Comparison of ENCODE assay signal across 13 mouse cellular contexts in genomic region chr13:46642318-46642717, GRCm38 (mm10). TPM values are rescaled to one million over a fixed set of nuclear protein-coding genes. Genes with fewer than 3 reads are reported as not detected.
DNase-seq lines count a peak whose midpoint lies in the region; ATAC-seq and TF ChIP-seq lines count a peak whose summit lies in the region.
"Had no signal": no experiment of that assay in that cellular context is flagged by ENCODE, and none has a peak within 500 bp of the region (broad histone marks: within the 10 kb centered on the region; RNA-seq: fewer than 3 reads in every experiment).

No protein-coding gene starts in this region.

- H3K9ac ChIP-seq in liver, adult 2 months (ENCODE audit: low read depth, low read length): no peak overlapping the region
- H3K9ac ChIP-seq in liver, embryonic 12.5 days: no peak overlapping the region
- no peak overlapping the region for H3K9ac ChIP-seq in stomach, postnatal 0 days (ENCODE audit: low read length)
- H3K9ac ChIP-seq: hindbrain, embryonic 15.5 days had no signal

- no peaks in the 10 kb centered on the region for H3K4me1 ChIP-seq in cerebellum, adult 2 months (ENCODE audit: control insufficient read depth, insufficient read depth, low read length)
- no peaks in the 10 kb centered on the region for H3K4me1 ChIP-seq in liver, adult 2 months (ENCODE audit: control insufficient read depth, insufficient read depth, low read length)
- no peaks in the 10 kb centered on the region for H3K4me1 ChIP-seq in liver, embryonic 12.5 days
- H3K4me1 ChIP-seq in stomach, postnatal 0 days (replicated peaks; ENCODE audit: control insufficient read depth, insufficient read depth): no peaks in the 10 kb centered on the region
- H3K4me1 ChIP-seq: heart, embryonic 10.5 days; hindbrain, embryonic 15.5 days had no signal

- no peak for TF ChIP-seq POLR2A in cerebellum, adult 2 months (IDR thresholded peaks at IDR 0.05; ENCODE audit: borderline replicate concordance, insufficient read depth, low read length)
- TF ChIP-seq POLR2A in liver, adult 2 months (IDR thresholded peaks at IDR 0.05; ENCODE audit: extremely low read depth, insufficient read depth, low read length): no peak

- H3K79me2 ChIP-seq in liver, adult 2 months (ENCODE audit: control insufficient read depth, insufficient read depth, low read length): no peaks in the 10 kb centered on the region

- DNase-seq in cerebellum, adult 2 months: no peak
- no peak for DNase-seq in liver, adult 2 months (ENCODE audit: extremely low read depth, low read depth, low spot score)
- DNase-seq in WW6 (ENCODE audit: low read depth, low spot score): peak; percentile 20
- no peak for DNase-seq in stomach, postnatal 0 days (ENCODE audit: low spot score)
- DNase-seq in gastrocnemius, postnatal 10 days: no peak
- DNase-seq in right cerebral cortex, postnatal 36 days (ENCODE audit: low spot score in 2 of 2): no peak
- DNase-seq: cerebellum, adult 9-10 months; lung, postnatal 10 days had no signal

- no peak for ATAC-seq in cerebellum, adult (ENCODE audit: insufficient number of reproducible peaks, low FRiP score, low TSS enrichment)
- ATAC-seq in liver, embryonic 12.5 days: no peak
- ATAC-seq in stomach, postnatal 0 days (ENCODE audit: low FRiP score, low TSS enrichment): no peak

- TF ChIP-seq CTCF in cerebellum, adult 2 months (IDR thresholded peaks at IDR 0.05; ENCODE audit: borderline replicate concordance, insufficient read depth, low read depth, low read length): peak; percentile 46; the same call in 1 of the 2 replicates
- TF ChIP-seq CTCF in liver, adult 2 months (IDR thresholded peaks at IDR 0.05; ENCODE audit: low read depth, low read length): peak; percentile 71
- peak; percentile 54 for TF ChIP-seq CTCF in stomach, postnatal 0 days (IDR thresholded peaks at IDR 0.05; ENCODE audit: low read depth)

- H3K4me2 ChIP-seq in liver, embryonic 12.5 days: no peak overlapping the region
- no peak overlapping the region for H3K4me2 ChIP-seq in stomach, postnatal 0 days (replicated peaks; ENCODE audit: low read depth)
- H3K4me2 ChIP-seq: hindbrain, embryonic 15.5 days had no signal

- no peaks in the 10 kb centered on the region for H3K36me3 ChIP-seq in liver, adult 2 months (ENCODE audit: control insufficient read depth, insufficient read depth, low read length)
- no peaks in the 10 kb centered on the region for H3K36me3 ChIP-seq in liver, embryonic 12.5 days
- H3K36me3 ChIP-seq in stomach, postnatal 0 days (ENCODE audit: control insufficient read depth, insufficient read depth, low read length): no peaks in the 10 kb centered on the region

- H3K27me3 ChIP-seq in cerebellum, adult 2 months (ENCODE audit: control insufficient read depth, insufficient read depth, low read length): no peaks in the 10 kb centered on the region
- no peaks in the 10 kb centered on the region for H3K27me3 ChIP-seq in liver, adult 2 months (ENCODE audit: control insufficient read depth, insufficient read depth, low read length)
- no peaks in the 10 kb centered on the region for H3K27me3 ChIP-seq in liver, embryonic 12.5 days (replicated peaks)
- H3K27me3 ChIP-seq in stomach, postnatal 0 days (ENCODE audit: control insufficient read depth, insufficient read depth, low read length): no peaks in the 10 kb centered on the region
- H3K27me3 ChIP-seq: hindbrain, embryonic 15.5 days had no signal

- no peak overlapping the region for H3K27ac ChIP-seq in cerebellum, adult 2 months (ENCODE audit: insufficient read depth, low read length)
- H3K27ac ChIP-seq in liver, adult 2 months (replicated peaks; ENCODE audit: insufficient read depth, low read depth, low read length): no peak overlapping the region
- no peak overlapping the region for H3K27ac ChIP-seq in liver, embryonic 12.5 days
- H3K27ac ChIP-seq in stomach, postnatal 0 days (replicated peaks): no peak overlapping the region
- H3K27ac ChIP-seq: heart, embryonic 10.5 days; hindbrain, embryonic 15.5 days had no signal

- no peak overlapping the region for H3K4me3 ChIP-seq in cerebellum, adult 2 months (replicated peaks; ENCODE audit: insufficient read depth, low read depth, low read length)
- no peak overlapping the region for H3K4me3 ChIP-seq in liver, adult 2 months (ENCODE audit: insufficient read depth, low read depth, low read length)
- no peak overlapping the region for H3K4me3 ChIP-seq in liver, embryonic 12.5 days
- H3K4me3 ChIP-seq in stomach, postnatal 0 days (ENCODE audit: low read depth, low read length): no peak overlapping the region
- H3K4me3 ChIP-seq: heart, embryonic 10.5 days; hindbrain, embryonic 15.5 days; myocyte had no signal

- no peak for TF ChIP-seq EP300 in stomach, postnatal 0 days (optimal IDR thresholded peaks at IDR 0.05)

- 92% methylated on average over 4 of the region's 4 CpGs for WGBS in cerebellum, adult 2 months
- WGBS in liver, adult 2 months: 87% methylated on average over 4 of the region's 4 CpGs
- WGBS in liver, embryonic 12.5 days (ENCODE audit: insufficient replicate concordance): 69% methylated on average over 4 of the region's 4 CpGs
- 82% methylated on average over 4 of the region's 4 CpGs for WGBS in stomach, postnatal 0 days

- H3K9me3 ChIP-seq in liver, embryonic 12.5 days (replicated peaks): peaks cover 2% of the 10 kb centered on the region; the same call in 1 of the 2 replicates
- H3K9me3 ChIP-seq in stomach, postnatal 0 days (ENCODE audit: control insufficient read depth, low read length): peaks cover 5% of the 10 kb centered on the region; the same call in 1 of the 2 replicates
- H3K9me3 ChIP-seq: heart, embryonic 10.5 days had no signal

RNA-seq across cellular contexts. Expression of gene Fam8a1, which starts 27.0 kb away (rescaled TPM):
- polyA plus RNA-seq in cerebellum, adult 2 months (2012; rRNA removed): 38.7 and 41.9 TPM in 2 replicates
- total RNA-seq in liver, adult 2 months (2014; rRNA removed): 38.7 and 39.3 TPM in 2 replicates
- 16.5 and 19.2 TPM in 2 replicates for polyA plus RNA-seq in liver, adult 2 months (2012; rRNA removed)
- polyA plus RNA-seq in liver, embryonic 12.5 days (2016; fragmentation: Nextera tagmentation; extraction: Ambion mirVana): 6.6 and 7.0 TPM in 2 replicates
- 9.3 and 9.5 TPM in 2 replicates for polyA plus RNA-seq in stomach, postnatal 0 days (2015; fragmentation: Nextera tagmentation; extraction: Ambion mirVana)
- 10 to 100 TPM; 29.6 to 31.5 TPM for total RNA-seq in gastrocnemius, postnatal 10 days (2021)
